22 mouse cellular contexts compared by ENCODE assay signal in the genomic region with DNA sequence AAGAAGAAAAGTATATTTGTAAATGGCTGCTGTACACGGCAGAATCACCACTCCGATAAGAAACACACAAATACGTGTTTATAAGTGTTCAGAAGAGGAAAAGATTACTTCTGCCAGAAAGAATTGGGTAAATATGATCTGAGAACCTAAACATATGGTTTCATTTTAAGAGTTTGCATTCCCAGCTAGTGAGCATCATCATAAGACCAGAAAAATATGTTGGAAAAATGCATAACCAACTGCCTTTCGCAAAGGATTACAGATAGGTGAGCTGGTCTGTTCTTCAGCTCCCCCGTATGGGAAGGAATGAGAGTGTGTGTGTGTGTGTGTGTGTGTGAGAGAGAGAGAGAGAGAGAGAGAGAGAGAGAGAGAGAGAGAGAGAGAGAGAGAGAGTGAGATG.
DNase-seq lines count a peak whose midpoint lies in the region; ATAC-seq and TF ChIP-seq lines count a peak whose summit lies in the region.
"Had no signal": no experiment of that assay in that cellular context is flagged by ENCODE, and none has a peak within 500 bp of the region (broad histone marks: within the 10 kb centered on the region; RNA-seq: fewer than 3 reads in every experiment).

No protein-coding gene starts in this region.

- peaks cover 45% of the 10 kb centered on the region for H3K4me1 ChIP-seq in embryonic facial prominence, embryonic 14.5 days (ENCODE audit: control insufficient read depth, insufficient read depth, low read length)
- peaks cover 16% of the 10 kb centered on the region for H3K4me1 ChIP-seq in limb, embryonic 14.5 days (ENCODE audit: control insufficient read depth, insufficient read depth, low read length)

- 30% methylated on average over 5 of the region's 5 CpGs for WGBS in embryonic facial prominence, embryonic 14.5 days
- 63% methylated on average over 5 of the region's 5 CpGs for WGBS in limb, embryonic 14.5 days

- no peaks in the 10 kb centered on the region for H3K9me3 ChIP-seq in embryonic facial prominence, embryonic 14.5 days (ENCODE audit: control insufficient read depth, low read length)
- no peaks in the 10 kb centered on the region for H3K9me3 ChIP-seq in limb, embryonic 14.5 days (ENCODE audit: control insufficient read depth, low read length)
- H3K9me3 ChIP-seq: hindbrain, embryonic 12.5 days; hindbrain, embryonic 15.5 days had no signal

- H3K4me3 ChIP-seq in embryonic facial prominence, embryonic 14.5 days (ENCODE audit: low read depth, low read length): no peak overlapping the region
- H3K4me3 ChIP-seq in limb, embryonic 14.5 days (replicated peaks; ENCODE audit: low read length): no peak overlapping the region
- H3K4me3 ChIP-seq: gastrocnemius, adult 2 months; hindbrain, embryonic 12.5 days; hindbrain, embryonic 15.5 days had no signal

- H3K27ac ChIP-seq in embryonic facial prominence, embryonic 14.5 days (replicated peaks; ENCODE audit: low read depth, low read length): peak overlapping the region; percentile 79
- H3K27ac ChIP-seq in limb, embryonic 14.5 days (replicated peaks; ENCODE audit: low read depth, low read length): peak overlapping the region; percentile 41; the same call in 1 of the 2 replicates
- H3K27ac ChIP-seq: gastrocnemius, adult 2 months; hindbrain, embryonic 12.5 days; hindbrain, embryonic 15.5 days had no signal

- ATAC-seq in embryonic facial prominence, embryonic 14.5 days (ENCODE audit: low read depth): no peak; the same call in 1 of the 2 replicates
- ATAC-seq in limb, embryonic 14.5 days (ENCODE audit: low FRiP score, low read depth): no peak
- ATAC-seq: forebrain, embryonic 14.5 days; forebrain, postnatal 0 days; Patski had no signal

- H3K9ac ChIP-seq in embryonic facial prominence, embryonic 14.5 days (ENCODE audit: low read depth, low read length): no peak overlapping the region
- no peak overlapping the region for H3K9ac ChIP-seq in limb, embryonic 14.5 days (ENCODE audit: low read depth, low read length, severe bottlenecking)
- H3K9ac ChIP-seq: forebrain, postnatal 0 days; hindbrain, embryonic 12.5 days; hindbrain, embryonic 15.5 days had no signal

- H3K36me3 ChIP-seq in embryonic facial prominence, embryonic 14.5 days (ENCODE audit: control insufficient read depth, insufficient read depth, low read length): no peaks in the 10 kb centered on the region
- no peaks in the 10 kb centered on the region for H3K36me3 ChIP-seq in limb, embryonic 14.5 days (ENCODE audit: control insufficient read depth, insufficient read depth, low read length)
- H3K36me3 ChIP-seq: hindbrain, embryonic 12.5 days; hindbrain, embryonic 15.5 days had no signal

- peak; percentile 74 for DNase-seq in 3T3-L1 (ENCODE audit: low read depth, low spot score)
- DNase-seq in NIH3T3 (ENCODE audit: low read depth): peak; percentile 77
- peak; percentile 77 for DNase-seq in embryonic facial prominence, embryonic 14.5 days (ENCODE audit: low spot score)
- peak; percentile 28 for DNase-seq in limb, embryonic 14.5 days (ENCODE audit: low spot score)
- no peak for DNase-seq in retina, postnatal 1 day
- no peak for DNase-seq in retina, embryonic 14.5 days (ENCODE audit: low spot score)
- DNase-seq: adrenal gland, postnatal 10 days; adrenal gland, postnatal 36 days; cerebellum, adult 11-12 months; cerebellum, adult 8-10 months; cerebellum, postnatal 10 days; cerebellum, postnatal 36 days; forebrain, postnatal 0 days; gastrocnemius, adult 2 months; gastrocnemius, postnatal 14 days; heart, adult 11 months; kidney, adult 11 months had no signal

- H3K27me3 ChIP-seq in embryonic facial prominence, embryonic 14.5 days (replicated peaks; ENCODE audit: control insufficient read depth, insufficient read depth, low read length): no peaks in the 10 kb centered on the region
- H3K27me3 ChIP-seq in limb, embryonic 14.5 days (ENCODE audit: control insufficient read depth, insufficient read depth, low read length): no peaks in the 10 kb centered on the region
- H3K27me3 ChIP-seq: hindbrain, embryonic 12.5 days; hindbrain, embryonic 15.5 days; Patski had no signal

- TF ChIP-seq POLR2A in limb, embryonic 14.5 days (IDR thresholded peaks at IDR 0.05; ENCODE audit: borderline replicate concordance, extremely low read depth, insufficient read depth, insufficient read length): no peak

- H3K4me2 ChIP-seq in embryonic facial prominence, embryonic 14.5 days (ENCODE audit: low read depth, low read length): no peak overlapping the region
- no peak overlapping the region for H3K4me2 ChIP-seq in limb, embryonic 14.5 days (replicated peaks; ENCODE audit: low read depth, low read length, severe bottlenecking)
- H3K4me2 ChIP-seq: heart, embryonic 11.5 days; hindbrain, embryonic 12.5 days; hindbrain, embryonic 15.5 days had no signal

Comparison
In these comparisons a context has a peak if more than half of its experiments do, and no peak if none do; other contexts are left out.
1. DNase-seq: peak in 3T3-L1 (single experiment), NIH3T3 (single experiment), embryonic facial prominence, embryonic 14.5 days (single experiment) and limb, embryonic 14.5 days (single experiment); none in retina, postnatal 1 day (single experiment) and retina, embryonic 14.5 days (single experiment).